Mouse (Mus musculus): ENCODE measurements around the gene Arvcf. TPM values are rescaled to one million over a fixed set of nuclear protein-coding genes. Genes with fewer than 3 reads are reported as not detected.

Gene Arvcf
- polyA plus RNA-seq, 1 experiment, result 1.8 TPM

- no peak overlapping the region for H3K27ac ChIP-seq (ENCODE audit: insufficient read depth, low read depth, low read length)
- H3K4me1 ChIP-seq (ENCODE audit: control insufficient read depth, insufficient read depth, low read length), result no peaks in the 10 kb centered on the region
- TF ChIP-seq CTCF (IDR thresholded peaks at IDR 0.05; ENCODE audit: low read depth, low read length) (no peak), POLR2A (IDR thresholded peaks at IDR 0.05; ENCODE audit: borderline replicate concordance, low read depth, low read length) (no peak)
- H3K4me3 ChIP-seq (ENCODE audit: insufficient read depth, low read length), result no peak overlapping the region
Observed at GRCm38 (mm10) chr16:18384659-18385058, 36.7 kb downstream of the Arvcf start.

GRCm38 (mm10) chr16:18385411-18385810 lies 37.4 kb downstream of the Arvcf start:
- no peak overlapping the region for H3K4me3 ChIP-seq (ENCODE audit: insufficient read depth, low read length)
- no peaks in the 10 kb centered on the region for H3K4me1 ChIP-seq (ENCODE audit: control insufficient read depth, insufficient read depth, low read length)
- TF ChIP-seq POLR2A (IDR thresholded peaks at IDR 0.05; ENCODE audit: borderline replicate concordance, low read depth, low read length) (no peak), CTCF (IDR thresholded peaks at IDR 0.05; ENCODE audit: low read depth, low read length) (no peak)
- no peak overlapping the region for H3K27ac ChIP-seq (ENCODE audit: insufficient read depth, low read depth, low read length)

DNA sequence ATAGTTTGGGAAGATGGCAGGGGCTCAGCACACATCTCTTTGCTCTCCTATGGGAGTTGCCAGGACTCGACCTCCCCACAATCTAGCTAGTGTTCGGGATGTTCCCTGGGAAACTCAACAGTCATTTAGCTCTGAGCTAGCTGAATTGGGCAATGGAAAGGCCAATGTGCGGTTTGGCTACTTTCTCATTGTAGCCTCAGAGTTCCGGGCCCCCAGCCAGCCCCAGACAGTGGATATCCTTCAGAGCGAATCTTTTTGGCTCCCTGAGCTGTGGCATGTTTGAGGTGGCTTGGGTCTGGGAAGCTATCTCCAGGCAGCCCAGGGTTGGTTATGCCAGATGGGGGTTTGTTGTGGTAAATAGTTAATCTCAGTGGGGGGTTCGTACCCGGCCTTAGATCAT lies 38.5 kb downstream of the Arvcf start:
- no peak overlapping the region for H3K27ac ChIP-seq (ENCODE audit: insufficient read depth, low read depth, low read length)
- no peak for TF ChIP-seq CTCF (IDR thresholded peaks at IDR 0.05; ENCODE audit: low read depth, low read length)
- TF ChIP-seq POLR2A (IDR thresholded peaks at IDR 0.05; ENCODE audit: borderline replicate concordance, low read depth, low read length), result no peak
- H3K4me3 ChIP-seq (ENCODE audit: insufficient read depth, low read length), result no peak overlapping the region
- H3K4me1 ChIP-seq (ENCODE audit: control insufficient read depth, insufficient read depth, low read length), result no peaks in the 10 kb centered on the region

- TF ChIP-seq POLR2A (IDR thresholded peaks at IDR 0.05; ENCODE audit: borderline replicate concordance, low read depth, low read length) (no peak), CTCF (IDR thresholded peaks at IDR 0.05; ENCODE audit: low read depth, low read length) (no peak)
- Histone ChIP-seq H3K4me1 (ENCODE audit: control insufficient read depth, insufficient read depth, low read length) (no peaks in the 10 kb centered on the region), H3K27ac (ENCODE audit: insufficient read depth, low read depth, low read length) (no peak overlapping the region), H3K4me3 (ENCODE audit: insufficient read depth, low read length) (no peak overlapping the region)
Observed at GRCm38 (mm10) chr16:18386972-18387371, 39.0 kb downstream of the Arvcf start.

DNA sequence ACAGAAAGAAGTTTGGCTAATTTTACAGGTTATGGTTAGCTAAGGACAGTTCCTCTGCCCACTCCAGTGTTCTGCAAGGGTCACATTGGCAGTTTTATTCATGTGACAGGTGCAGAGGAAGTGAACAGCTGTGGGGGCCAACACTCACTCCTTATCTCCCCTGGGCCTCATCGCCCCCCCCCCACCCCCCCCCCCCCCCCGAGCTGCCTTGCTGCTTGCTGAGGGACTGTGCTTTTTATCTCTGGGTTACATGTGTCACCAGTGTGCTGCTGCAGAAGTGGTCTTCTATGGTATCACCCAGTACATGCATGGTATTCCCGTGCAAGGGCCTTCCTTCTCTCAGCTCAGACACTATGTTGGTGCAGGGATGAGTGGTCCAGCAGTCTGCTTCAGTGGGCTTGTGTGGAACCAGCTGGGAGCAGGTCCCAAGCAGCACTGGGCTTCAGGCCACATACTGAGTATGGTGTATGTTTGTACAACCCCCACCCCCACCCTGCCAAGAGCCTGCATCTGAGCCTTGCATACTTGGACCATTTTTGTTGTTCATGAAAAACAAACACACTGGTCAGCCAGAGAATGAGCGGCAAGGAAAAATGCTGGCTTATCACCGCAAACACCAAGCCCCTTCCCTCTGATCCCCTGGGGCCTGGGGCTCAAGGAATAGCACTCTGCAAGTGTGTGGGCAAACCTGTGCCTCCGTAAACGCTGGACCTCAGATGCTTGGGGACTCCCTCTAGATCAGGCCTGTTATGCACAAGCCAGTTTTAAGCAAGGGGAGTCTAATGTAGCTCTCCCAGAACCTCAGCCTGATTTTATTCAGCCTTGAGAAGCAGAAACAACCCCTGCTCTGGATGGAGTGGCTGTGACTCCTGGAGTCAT lies 40.0 kb downstream of the Arvcf start:
- H3K4me1 ChIP-seq (ENCODE audit: control insufficient read depth, insufficient read depth, low read length), result no peaks in the 10 kb centered on the region
- no peak overlapping the region for H3K27ac ChIP-seq (ENCODE audit: insufficient read depth, low read depth, low read length)
- no peak overlapping the region for H3K4me3 ChIP-seq (ENCODE audit: insufficient read depth, low read length)
- TF ChIP-seq CTCF (IDR thresholded peaks at IDR 0.05; ENCODE audit: low read depth, low read length) (no peak), POLR2A (IDR thresholded peaks at IDR 0.05; ENCODE audit: borderline replicate concordance, low read depth, low read length) (no peak)

DNA sequence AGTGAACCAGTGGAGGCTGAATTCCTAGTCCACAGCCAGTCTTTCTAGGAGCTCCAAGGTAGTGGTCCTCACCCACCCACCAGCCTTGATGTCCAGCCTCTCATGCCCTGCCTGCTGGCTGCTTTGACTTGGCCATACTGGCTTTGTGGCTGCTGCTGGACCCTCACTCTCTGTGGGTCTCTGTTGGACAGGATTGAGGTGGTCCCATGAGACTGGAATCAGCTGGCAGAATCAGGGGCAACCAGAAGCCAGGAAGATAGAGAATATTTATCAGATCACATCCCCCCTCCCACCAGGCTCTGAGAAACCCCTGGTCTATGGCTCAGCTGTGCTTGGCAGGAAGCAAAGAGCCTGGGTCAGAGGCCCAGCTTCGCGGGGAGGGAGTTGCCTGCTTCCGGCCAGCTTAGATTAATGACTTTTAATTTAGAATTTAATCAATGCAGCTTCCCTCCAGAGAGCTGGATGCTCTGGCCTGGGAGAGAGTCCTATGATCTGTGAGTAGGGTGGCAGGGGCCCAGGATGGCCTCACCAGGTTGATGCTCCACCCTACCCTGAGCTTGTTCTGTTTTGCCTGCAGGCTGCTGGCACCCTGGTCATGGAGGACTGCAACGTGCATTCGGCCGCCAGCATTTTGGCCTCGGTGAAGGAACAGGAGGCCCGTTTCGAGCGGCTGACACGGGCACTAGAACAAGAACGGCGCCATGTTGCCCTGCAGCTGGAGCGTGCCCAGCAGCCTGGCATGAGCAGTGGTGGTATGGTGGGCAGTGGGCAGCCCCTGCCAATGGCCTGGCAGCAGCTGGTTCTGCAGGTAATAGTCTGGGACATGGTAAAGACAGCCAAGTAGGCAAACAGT lies 40.8 kb downstream of the Arvcf start:
- Histone ChIP-seq H3K4me3 (ENCODE audit: insufficient read depth, low read length) (no peak overlapping the region), H3K4me1 (ENCODE audit: control insufficient read depth, insufficient read depth, low read length) (0 out of 2 replicates have a peak, but pooled peaks cover 2% of the 10 kb centered on the region), H3K27ac (ENCODE audit: insufficient read depth, low read depth, low read length) (no peak overlapping the region)
- TF ChIP-seq POLR2A (IDR thresholded peaks at IDR 0.05; ENCODE audit: borderline replicate concordance, low read depth, low read length), result no peak

- TF ChIP-seq CTCF (IDR thresholded peaks at IDR 0.05; ENCODE audit: low read depth, low read length), result no peak
- TF ChIP-seq POLR2A (IDR thresholded peaks at IDR 0.05; ENCODE audit: borderline replicate concordance, low read depth, low read length), result no peak
- Histone ChIP-seq H3K4me1 (ENCODE audit: control insufficient read depth, insufficient read depth, low read length) (peaks cover 14% of the 10 kb centered on the region), H3K4me3 (ENCODE audit: insufficient read depth, low read length) (no peak overlapping the region), H3K27ac (ENCODE audit: insufficient read depth, low read depth, low read length) (no peak overlapping the region)
Observed at GRCm38 (mm10) chr16:18390399-18390798, 42.4 kb downstream of the Arvcf start.

DNA sequence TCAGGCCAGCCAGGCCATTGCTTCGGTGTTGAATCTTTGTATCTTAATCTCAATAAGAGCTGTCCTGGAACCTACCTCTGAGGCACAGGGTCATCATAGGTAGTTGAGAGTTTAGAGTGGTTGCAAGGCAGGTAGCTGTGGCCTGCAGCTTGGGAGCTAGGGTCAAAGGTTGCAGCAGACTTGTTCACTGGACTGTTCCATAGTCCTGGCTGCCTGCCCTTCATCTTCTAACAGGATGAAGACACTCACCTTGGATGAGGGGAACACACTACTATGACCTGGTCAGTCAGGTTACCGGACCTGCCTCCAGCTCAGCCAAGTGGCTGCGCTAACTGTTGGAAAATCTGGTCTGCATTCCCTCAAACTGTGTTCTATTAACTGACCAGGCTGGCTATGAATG lies 43.1 kb downstream of the Arvcf start:
- H3K4me1 ChIP-seq (ENCODE audit: control insufficient read depth, insufficient read depth, low read length), result peaks cover 18% of the 10 kb centered on the region
- no peak overlapping the region for H3K4me3 ChIP-seq (ENCODE audit: insufficient read depth, low read length)
- TF ChIP-seq POLR2A (IDR thresholded peaks at IDR 0.05; ENCODE audit: borderline replicate concordance, low read depth, low read length), result no peak
- TF ChIP-seq CTCF (IDR thresholded peaks at IDR 0.05; ENCODE audit: low read depth, low read length), result no peak
- no peak overlapping the region for H3K27ac ChIP-seq (ENCODE audit: insufficient read depth, low read depth, low read length)

GRCm38 (mm10) chr16:18391728-18392127 lies 43.7 kb downstream of the Arvcf start:
- H3K4me3 ChIP-seq (ENCODE audit: insufficient read depth, low read length), result no peak overlapping the region
- peaks cover 21% of the 10 kb centered on the region for H3K4me1 ChIP-seq (ENCODE audit: control insufficient read depth, insufficient read depth, low read length)
- TF ChIP-seq POLR2A (IDR thresholded peaks at IDR 0.05; ENCODE audit: borderline replicate concordance, low read depth, low read length) (no peak), CTCF (IDR thresholded peaks at IDR 0.05; ENCODE audit: low read depth, low read length) (no peak)
- H3K27ac ChIP-seq (ENCODE audit: insufficient read depth, low read depth, low read length), result no peak overlapping the region
